Mouse (Mus musculus) frontal cortex, postnatal 10 days (tissue): ENCODE results near the gene Otub1.

ENCODE experiments used
- DNase-seq, 2 experiments: peaks; one replicate each; pipeline ENCODE4 v3.0.0; 2022; ENCODE audit warnings: low spot score in 2 of 2, mixed read lengths in 1 of 2

Otub1 gene

GRCm38 (mm10) chr19:7205753-7206736, at the start of gene Otub1:
TSS of gene Otub1 (minus strand) at chr19:7206316.
- DNase-seq, result peak; percentile 87 to 93

- no peak for DNase-seq
These were observed 39.9 kb upstream of the Otub1 start for GRCm38 (mm10) chr19:7246021-7246420.

GRCm38 (mm10) chr19:7240782-7241690, 34.9 kb upstream of the Otub1 start, which contains the start of gene Naa40:
TSS of gene Naa40 (minus strand) at chr19:7241183.
- DNase-seq, result peak; percentile 89 to 93

GRCm38 (mm10) chr19:7240291-7240690, 34.2 kb upstream of the Otub1 start:
- no peak for DNase-seq

- no peak for DNase-seq
These were observed 33.5 kb upstream of the Otub1 start for GRCm38 (mm10) chr19:7239574-7239973.

GRCm38 (mm10) chr19:7236742-7237141, 30.6 kb upstream of the Otub1 start:
- DNase-seq, result no peak

GRCm38 (mm10) chr19:7236011-7236410, 29.9 kb upstream of the Otub1 start:
- no peak for DNase-seq

- DNase-seq, result no peak
These were observed 29.3 kb upstream of the Otub1 start for GRCm38 (mm10) chr19:7235461-7235860.

GRCm38 (mm10) chr19:7234537-7235221, 28.6 kb upstream of the Otub1 start:
- peak; percentile 74 to 80 for DNase-seq

- DNase-seq, result no peak
These were observed 20.4 kb upstream of the Otub1 start for GRCm38 (mm10) chr19:7226511-7226914.

GRCm38 (mm10) chr19:7225096-7225690, 19.1 kb upstream of the Otub1 start:
- DNase-seq, result no peak

GRCm38 (mm10) chr19:7224253-7224652, 18.1 kb upstream of the Otub1 start:
- no peak for DNase-seq

- DNase-seq, result no peak
These were observed 17.4 kb upstream of the Otub1 start for GRCm38 (mm10) chr19:7223488-7223887.

- no peak for DNase-seq
These were observed 16.1 kb upstream of the Otub1 start for GRCm38 (mm10) chr19:7222196-7222595.

- no peak for DNase-seq
These were observed 12.6 kb upstream of the Otub1 start for GRCm38 (mm10) chr19:7218753-7219152.

- DNase-seq, result no peak
These were observed 11.8 kb upstream of the Otub1 start for GRCm38 (mm10) chr19:7217926-7218267.

GRCm38 (mm10) chr19:7217162-7217925, 11.2 kb upstream of the Otub1 start, which contains the start of gene Cox8a:
TSS of gene Cox8a (minus strand) at chr19:7217616.
- DNase-seq, result peak; percentile 94 to 95

GRCm38 (mm10) chr19:7214484-7214883, 8.4 kb upstream of the Otub1 start:
- DNase-seq, result no peak

- no peak for DNase-seq
These were observed 6.9 kb upstream of the Otub1 start for GRCm38 (mm10) chr19:7213010-7213409.

GRCm38 (mm10) chr19:7212216-7212615, 6.1 kb upstream of the Otub1 start:
- no peak for DNase-seq
